Mouse (Mus musculus) layer of hippocampus, adult 8-10 months (tissue): ENCODE measurements around the gene Armcx1. TPM values are rescaled to one million over a fixed set of nuclear protein-coding genes. Genes with fewer than 3 reads are reported as not detected.
"Not testable (repeated sequence)": the region's sequence is repeated elsewhere in the genome, so short reads cannot be mapped to it uniquely, and the experiment has no call there.

Source experiments
- DNase-seq, 2 experiments: peaks; one replicate each; pipeline ENCODE4 v3.0.0; 2022; ENCODE audit warnings: low spot score in 2 of 2
- microRNA-seq, 2 experiments: library from miRNA; unstranded; fragments of <30 nt; microRNA quantifications; one replicate each; pipeline ENCODE4 v1.2.0; 2022
- total RNA-seq, 4 experiments: library from RNA; stranded (reverse); gene quantifications; 2 replicates each; pipeline ENCODE4 v1.2.4; 2022

Gene Armcx1
- total RNA-seq, 4 experiments from 2014 or later: 51.9 to 67.4 (median 63.3) TPM

- no peak for DNase-seq
Measured at GRCm38 (mm10) chrX:134757293-134757995, 39.7 kb downstream of the Armcx1 start.

GRCm38 (mm10) chrX:134763428-134764198, 45.9 kb downstream of the Armcx1 start:
- DNase-seq: not testable (repeated sequence)

Small RNA genes lying within 50 kb of the gene (microRNA-seq; reads per million reads assigned to microRNA genes)
- 0 to 0.25 reads per million in 2 experiments for gene Mir7093

Other genes with a start within 250 kb of the Armcx1 start
- under 1 TPM in 1 of 4 experiments, not detected in 3; 0.29 TPM for gene Taf7l, start 241.5 kb upstream of the Armcx1 start, total RNA-seq
- gene Timm8a1, start 176.1 kb upstream of the Armcx1 start, total RNA-seq: 10 to 100 TPM; 13.6 to 18.8 (median 15.8) TPM
- gene Btk, start 134.4 kb upstream of the Armcx1 start, total RNA-seq: 1 to 10 TPM in 3 of 4 experiments, under 1 TPM in 1; 0.71 to 4.0 (median 2.8) TPM
- gene Rpl36a, start 132.3 kb upstream of the Armcx1 start, total RNA-seq: 100 to 1,000 TPM in 3 of 4 experiments, 10 to 100 TPM in 1; 97.1 to 183 (median 148) TPM
- gene Gla, start 116.8 kb upstream of the Armcx1 start, total RNA-seq: 10 to 100 TPM in 2 of 4 experiments, 1 to 10 TPM in 2; 8.5 to 12.2 (median 10.2) TPM
- gene Hnrnph2, start 116.8 kb upstream of the Armcx1 start, total RNA-seq: 100 to 1,000 TPM; 149 to 162 (median 155) TPM
- 10 to 100 TPM; 33.6 to 37.1 (median 35.0) TPM for gene Armcx4, start 31.4 kb upstream of the Armcx1 start, total RNA-seq
- gene Armcx6, start 33.5 kb downstream of the Armcx1 start, total RNA-seq: 10 to 100 TPM in 1 of 4 experiments, 1 to 10 TPM in 3; 8.6 to 10.0 (median 9.0) TPM
- 10 to 100 TPM; 69.7 to 84.0 (median 78.9) TPM for gene Armcx3, start 38.6 kb downstream of the Armcx1 start, total RNA-seq
- 10 to 100 TPM; 84.4 to 94.6 (median 89.2) TPM for gene Armcx2, start 91.3 kb downstream of the Armcx1 start, total RNA-seq
- under 1 TPM in 3 of 4 experiments, not detected in 1; 0.17 to 0.24 (median 0.18) TPM for gene Nxf2, start 246.8 kb downstream of the Armcx1 start, total RNA-seq